Mouse (Mus musculus) CD8-positive naive resting alpha-beta T cell, adult 2 months (primary cell): Measurements from ENCODE around the gene Rcor2.

Experiments
- DNase-seq, 2 experiments: peaks; one replicate each; pipeline ENCODE4 v3.0.0; 2022; ENCODE audit warnings: low read depth in 2 of 2, low spot score in 2 of 2

Gene Rcor2

GRCm38 (mm10) chr19:7264766-7265331 is 2.3 kb upstream of the Rcor2 start:
- DNase-seq: no peak

GRCm38 (mm10) chr19:7265478-7266191 is 1.5 kb upstream of the Rcor2 start:
- no peak for DNase-seq

- DNase-seq: no peak
Observed at GRCm38 (mm10) chr19:7266421-7266831, 699 bp upstream of the Rcor2 start.

- peak in 1 of 2 experiments; percentile 59 for DNase-seq
Observed at GRCm38 (mm10) chr19:7267781-7268721, 926 bp downstream of the Rcor2 start.

- peak; percentile 53 to 76 for DNase-seq
Observed at GRCm38 (mm10) chr19:7268722-7269090, 1.6 kb downstream of the Rcor2 start.

- no peak for DNase-seq
Observed at GRCm38 (mm10) chr19:7269290-7270044, 2.3 kb downstream of the Rcor2 start.

- DNase-seq: no peak
Observed at GRCm38 (mm10) chr19:7273486-7273885, 6.4 kb downstream of the Rcor2 start.

- DNase-seq: no peak
Observed at GRCm38 (mm10) chr19:7274326-7274990, 7.3 kb downstream of the Rcor2 start.

- DNase-seq: no peak
Observed at GRCm38 (mm10) chr19:7275131-7275789, 8.1 kb downstream of the Rcor2 start.

GRCm38 (mm10) chr19:7276053-7276659 is 9.0 kb downstream of the Rcor2 start:
- no peak for DNase-seq

GRCm38 (mm10) chr19:7276796-7277195 is 9.7 kb downstream of the Rcor2 start:
- DNase-seq: no peak

GRCm38 (mm10) chr19:7278200-7278906 is 11.2 kb downstream of the Rcor2 start:
- DNase-seq: no peak

- DNase-seq: peak; percentile 44 to 63
Observed at GRCm38 (mm10) chr19:7279114-7279513, 12.0 kb downstream of the Rcor2 start.

- DNase-seq: no peak
Observed at GRCm38 (mm10) chr19:7280557-7281330, 13.6 kb downstream of the Rcor2 start.

- DNase-seq: no peak
Observed at GRCm38 (mm10) chr19:7286563-7287315, 19.6 kb downstream of the Rcor2 start.

- DNase-seq: no peak
Observed at GRCm38 (mm10) chr19:7288288-7288687, 21.2 kb downstream of the Rcor2 start.

- no peak for DNase-seq
Observed at GRCm38 (mm10) chr19:7289767-7290166, 22.6 kb downstream of the Rcor2 start.
